Mouse (Mus musculus) ovary, adult 18-20 months (tissue): ENCODE results near the gene Mrpl11.
A peak's percentile ranks its signal among the peaks of the same experiment; 100 is the strongest.
"Not testable (repeated sequence)": the region's sequence is repeated elsewhere in the genome, so short reads cannot be mapped to it uniquely, and the experiment has no call there.

Experiments used
- DNase-seq: peaks from one replicate; pipeline ENCODE4 v3.0.0; 2022; ENCODE audit warnings: low spot score, mixed read lengths

The Mrpl11 gene

GRCm38 (mm10) chr19:4992904-4993303 is 31.0 kb downstream of the Mrpl11 start:
- DNase-seq = peak; percentile 80

- DNase-seq = no peak
These were observed 32.1 kb downstream of the Mrpl11 start for GRCm38 (mm10) chr19:4994043-4994442.

- no peak for DNase-seq
These were observed 37.6 kb downstream of the Mrpl11 start for GRCm38 (mm10) chr19:4999445-5000140.

GRCm38 (mm10) chr19:5001666-5002406 is 39.9 kb downstream of the Mrpl11 start:
- peak; percentile 68 for DNase-seq

GRCm38 (mm10) chr19:5003644-5004043 is 41.7 kb downstream of the Mrpl11 start:
- DNase-seq = not testable (repeated sequence)

- DNase-seq = no peak
These were observed 43.0 kb downstream of the Mrpl11 start for GRCm38 (mm10) chr19:5004925-5005324.

GRCm38 (mm10) chr19:5013138-5013537 is 51.2 kb downstream of the Mrpl11 start:
- DNase-seq = no peak

- no peak for DNase-seq
These were observed 53.0 kb downstream of the Mrpl11 start for GRCm38 (mm10) chr19:5014961-5015398.

- no peak for DNase-seq
These were observed 54.3 kb downstream of the Mrpl11 start for GRCm38 (mm10) chr19:5016221-5016742.
